Mouse (Mus musculus) small intestine, adult 2 months (tissue): ENCODE measurements around the gene Ndrg3. TPM values are rescaled to one million over a fixed set of nuclear protein-coding genes. Genes with fewer than 3 reads are reported as not detected.
"Not testable (repeated sequence)": the region's sequence is repeated elsewhere in the genome, so short reads cannot be mapped to it uniquely, and the experiment has no call there.

ENCODE experiments used
- H3K27ac ChIP-seq: fragments of 200-500 bp; 2 replicates; pipeline ENCODE4 v1.5.1; 2012; ENCODE audit warnings: low read depth, low read length, control low read depth, inconsistent platforms; ENCODE audit not compliant: insufficient read depth
- H3K27me3 ChIP-seq: fragments of 200-500 bp; 2 replicates; pipeline ENCODE4 v1.6.1; 2012; ENCODE audit warnings: mild to moderate bottlenecking, moderate library complexity, low read length, inconsistent platforms; ENCODE audit not compliant: control insufficient read depth, insufficient read depth
- H3K36me3 ChIP-seq: fragments of 200-500 bp; 2 replicates; pipeline ENCODE4 v1.6.1; 2012; ENCODE audit warnings: mild to moderate bottlenecking, low read length, control low read depth, inconsistent platforms; ENCODE audit not compliant: control insufficient read depth, insufficient read depth
- H3K4me1 ChIP-seq: fragments of 200-500 bp; 2 replicates; pipeline ENCODE4 v1.6.1; 2012; ENCODE audit warnings: low read length, inconsistent platforms, mixed read lengths; ENCODE audit not compliant: control insufficient read depth, insufficient read depth, insufficient read length
- H3K4me3 ChIP-seq: fragments of 200-500 bp; 2 replicates; pipeline ENCODE4 v1.5.1; 2012; ENCODE audit warnings: low read depth, mild to moderate bottlenecking, control low read depth, inconsistent platforms, low read length, moderate library complexity
- CTCF ChIP-seq: fragments of 200-500 bp; IDR thresholded peaks from 2 replicates; pipeline ENCODE4 v1.5.1; 2012; ENCODE audit warnings: low read depth, mild to moderate bottlenecking, control low read depth, inconsistent platforms, low read length, moderate library complexity, mixed read lengths; ENCODE audit not compliant: insufficient replicate concordance, insufficient read length; ENCODE audit errors: extremely low read depth
- POLR2A ChIP-seq: fragments of 200-500 bp; IDR thresholded peaks from 2 replicates; pipeline ENCODE4 v1.6.1; 2012; ENCODE audit warnings: low read depth, mild to moderate bottlenecking, control low read depth, inconsistent platforms, low read length, moderate library complexity
- WGBS: fragments of 180-500 bp; shearing (Covaris S2); methylation state at CpG from one replicate; pipeline ENCODE4 v1.1.7; 2018; 5-methylcytosine and 5-hydroxymethylcytosine counted together
- polyA plus RNA-seq: library from polyadenylated mRNA; depleted of rRNA; stranded (reverse); fragments of >200 nt; gene quantifications from 2 replicates; pipeline ENCODE4 v1.2.3, GENCODE M21; 2012

Gene Ndrg3
- polyA plus RNA-seq, 1 experiment, result 41.0 TPM

GRCm38 (mm10) chr2:156924210-156924898, 67.5 kb downstream of the Ndrg3 start:
- H3K27ac ChIP-seq, result no peak overlapping the region
- TF ChIP-seq POLR2A, result no peak
- no peak for TF ChIP-seq CTCF
- WGBS, result 37% methylated on average over 3 of the region's 3 CpGs
- no peak overlapping the region for H3K4me3 ChIP-seq
- no peaks in the 10 kb centered on the region for H3K27me3 ChIP-seq
- H3K4me1 ChIP-seq, result no peaks in the 10 kb centered on the region
- H3K36me3 ChIP-seq, result peaks cover 19% of the 10 kb centered on the region

- WGBS, result 89% methylated on average over 5 of the region's 5 CpGs
- Histone ChIP-seq H3K4me1 (no peaks in the 10 kb centered on the region), H3K36me3 (peaks cover 14% of the 10 kb centered on the region), H3K27me3 (no peaks in the 10 kb centered on the region), H3K4me3 (no peak overlapping the region), H3K27ac (no peak overlapping the region)
- no peak for TF ChIP-seq POLR2A
- TF ChIP-seq CTCF, result no peak
These were observed 68.8 kb downstream of the Ndrg3 start for GRCm38 (mm10) chr2:156923057-156923456.

GRCm38 (mm10) chr2:156919796-156920195, 72.1 kb downstream of the Ndrg3 start:
- TF ChIP-seq CTCF (no peak), POLR2A (no peak)
- H3K27me3 ChIP-seq, result no peaks in the 10 kb centered on the region
- 42% methylated on average over 2 of the region's 2 CpGs for WGBS
- no peaks in the 10 kb centered on the region; the same call in 1 of the 2 replicates for H3K4me1 ChIP-seq
- H3K27ac ChIP-seq, result no peak overlapping the region
- H3K4me3 ChIP-seq, result no peak overlapping the region
- H3K36me3 ChIP-seq, result no peaks in the 10 kb centered on the region

GRCm38 (mm10) chr2:156919191-156919590, 72.7 kb downstream of the Ndrg3 start:
- H3K4me1 ChIP-seq, H3K4me3 ChIP-seq, H3K27ac ChIP-seq, H3K27me3 ChIP-seq, H3K36me3 ChIP-seq: not testable (repeated sequence)
- 84% methylated on average over 11 of the region's 11 CpGs for WGBS

- Histone ChIP-seq H3K4me1 (no peaks in the 10 kb centered on the region; the same call in 1 of the 2 replicates), H3K36me3 (no peaks in the 10 kb centered on the region), H3K27me3 (no peaks in the 10 kb centered on the region), H3K4me3 (no peak overlapping the region), H3K27ac (no peak overlapping the region)
- 45% methylated on average over 4 of the region's 4 CpGs for WGBS
- TF ChIP-seq CTCF (no peak), POLR2A (no peak)
These were observed 73.3 kb downstream of the Ndrg3 start for GRCm38 (mm10) chr2:156918562-156918961.

GRCm38 (mm10) chr2:156916419-156917125, 75.3 kb downstream of the Ndrg3 start:
- Histone ChIP-seq H3K36me3 (no peaks in the 10 kb centered on the region), H3K27me3 (no peaks in the 10 kb centered on the region), H3K4me1 (no peaks in the 10 kb centered on the region; the same call in 1 of the 2 replicates), H3K27ac (no peak overlapping the region), H3K4me3 (no peak overlapping the region)
- TF ChIP-seq POLR2A, result no peak
- no peak for TF ChIP-seq CTCF
- 92% methylated on average over 3 of the region's 3 CpGs for WGBS

GRCm38 (mm10) chr2:156915559-156915958, 76.3 kb downstream of the Ndrg3 start:
- WGBS, result 84% methylated on average over 3 of the region's 3 CpGs

More at GRCm38 (mm10) chr2:156915559-156915958, 76.3 kb downstream of the Ndrg3 start:
- H3K4me1 ChIP-seq, result no peaks in the 10 kb centered on the region; the same call in 1 of the 2 replicates
- H3K27me3 ChIP-seq, result no peaks in the 10 kb centered on the region; the same call in 1 of the 2 replicates
- no peak overlapping the region for H3K4me3 ChIP-seq
- H3K27ac ChIP-seq, result no peak overlapping the region
- no peak for TF ChIP-seq CTCF
- no peak for TF ChIP-seq POLR2A
- H3K36me3 ChIP-seq, result no peaks in the 10 kb centered on the region
